ENCODE assay signal across 22 mouse cellular contexts in genomic region chr4:76616614-76617013, GRCm38 (mm10).
DNase-seq lines count a peak whose midpoint lies in the region; ATAC-seq lines count a peak whose summit lies in the region.
"Had no signal": no experiment of that assay in that cellular context is flagged by ENCODE, and none has a peak within 500 bp of the region (broad histone marks: within the 10 kb centered on the region; RNA-seq: fewer than 3 reads in every experiment).

No protein-coding gene starts in this region.

- ATAC-seq in frontal cortex, adult (ENCODE audit: low TSS enrichment): peak; percentile 53
- ATAC-seq: activated CD4-positive, CD25-positive, alpha-beta regulatory T cell, adult 4 months; CD4-positive, CD25-positive, alpha-beta regulatory T cell, adult 4 months; forebrain, embryonic 14.5 days; forebrain, embryonic 16.5 days; Patski had no signal

- DNase-seq in frontal cortex, postnatal 36 days (ENCODE audit: low spot score in 2 of 2): no peak
- peak; percentile 17 for DNase-seq in layer of hippocampus, adult 9-11 months
- DNase-seq in layer of hippocampus, postnatal 25 days (ENCODE audit: extremely low spot score in 1 of 2, low spot score in 1 of 2): no peak
- peak; percentile 8 for DNase-seq in right cerebral cortex, postnatal 25 days
- DNase-seq in right cerebral cortex, adult 18-20 months: no peak
- DNase-seq: adrenal gland, adult 8-10 months; adrenal gland, postnatal 14 days; adrenal gland, postnatal 36 days; B cell, adult 2 months; cerebellum, adult 11 months; cerebellum, adult 18-20 months; cerebellum, adult 8-10 months; cerebellum, adult 9-11 months; cerebellum, postnatal 14 days; cerebellum, postnatal 36 days; embryo, embryonic 11 days had no signal

Comparison
In these comparisons a context has a peak if more than half of its experiments do, and no peak if none do; other contexts are left out.
1. DNase-seq: peak in layer of hippocampus, adult 9-11 months (single experiment) and right cerebral cortex, postnatal 25 days (single experiment); none in frontal cortex, postnatal 36 days (0 of 2), layer of hippocampus, postnatal 25 days (0 of 2) and right cerebral cortex, adult 18-20 months (single experiment).